Mouse (Mus musculus): Measurements from ENCODE around the gene Bola1. TPM values are rescaled to one million over a fixed set of nuclear protein-coding genes. Genes with fewer than 3 reads are reported as not detected.

The Bola1 gene
- total RNA-seq (2022), result 10 to 100 TPM; 13.1 to 20.2 (median 15.3) TPM

GRCm38 (mm10) chr3:96219661-96220130 lies at the start of gene Bola1, which contains the start of gene Hist2h2ab:
Bola1 (minus strand) TSS chr3:96219709.
Hist2h2ab (plus strand) TSS chr3:96219865.
- DNase-seq (ENCODE audit: low spot score in 2 of 2), result peak; percentile 74 to 82

- peak in 1 of 2 experiments; percentile 42 for DNase-seq (ENCODE audit: low spot score in 2 of 2)
Observed at GRCm38 (mm10) chr3:96268776-96269378, 49.4 kb upstream of the Bola1 start.

GRCm38 (mm10) chr3:96268051-96268775 lies 48.7 kb upstream of the Bola1 start, which contains the start of gene Hist2h3b:
Hist2h3b (plus strand) TSS chr3:96268654.
- peak; percentile 79 to 86 for DNase-seq (ENCODE audit: low spot score in 2 of 2)

GRCm38 (mm10) chr3:96267541-96267940 lies 48.0 kb upstream of the Bola1 start:
- no peak for DNase-seq (ENCODE audit: low spot score in 2 of 2)

GRCm38 (mm10) chr3:96266132-96266710 lies 46.7 kb upstream of the Bola1 start:
- DNase-seq (ENCODE audit: low spot score in 2 of 2), result no peak

- DNase-seq (ENCODE audit: low spot score in 2 of 2), result no peak
Observed at GRCm38 (mm10) chr3:96264404-96264949, 45.0 kb upstream of the Bola1 start.

- DNase-seq (ENCODE audit: low spot score in 2 of 2), result peak in 1 of 2 experiments; percentile 44
Observed at GRCm38 (mm10) chr3:96263558-96264403, 44.3 kb upstream of the Bola1 start.

- DNase-seq (ENCODE audit: low spot score in 2 of 2), result peak; percentile 97 to 99
Observed at GRCm38 (mm10) chr3:96262979-96263550, 43.6 kb upstream of the Bola1 start, which contains the start of gene Hist2h4. Hist2h4 (minus strand) TSS chr3:96263311.

GRCm38 (mm10) chr3:96262216-96262875 lies 42.8 kb upstream of the Bola1 start:
- DNase-seq (ENCODE audit: low spot score in 2 of 2), result peak; percentile 81 to 86

GRCm38 (mm10) chr3:96261623-96262022 lies 42.1 kb upstream of the Bola1 start:
- no peak for DNase-seq (ENCODE audit: low spot score in 2 of 2)

GRCm38 (mm10) chr3:96260220-96260619 lies 40.7 kb upstream of the Bola1 start:
- no peak for DNase-seq (ENCODE audit: low spot score in 2 of 2)

GRCm38 (mm10) chr3:96257190-96257589 lies 37.7 kb upstream of the Bola1 start:
- DNase-seq (ENCODE audit: low spot score in 2 of 2), result no peak

GRCm38 (mm10) chr3:96255926-96256593 lies 36.6 kb upstream of the Bola1 start:
- DNase-seq (ENCODE audit: low spot score in 2 of 2), result no peak

GRCm38 (mm10) chr3:96254683-96255355 lies 35.3 kb upstream of the Bola1 start:
- no peak for DNase-seq (ENCODE audit: low spot score in 2 of 2)

- DNase-seq (ENCODE audit: low spot score in 2 of 2), result no peak
Observed at GRCm38 (mm10) chr3:96251787-96252186, 32.3 kb upstream of the Bola1 start.

- no peak for DNase-seq (ENCODE audit: low spot score in 2 of 2)
Observed at GRCm38 (mm10) chr3:96250890-96251289, 31.4 kb upstream of the Bola1 start.

GRCm38 (mm10) chr3:96249034-96249345 lies 29.5 kb upstream of the Bola1 start:
- no peak for DNase-seq (ENCODE audit: low spot score in 2 of 2)

- no peak for DNase-seq (ENCODE audit: low spot score in 2 of 2)
Observed at GRCm38 (mm10) chr3:96248141-96249033, 28.9 kb upstream of the Bola1 start.
